Mouse (Mus musculus): ENCODE measurements around the gene Gm20547.
"Not testable (repeated sequence)": the region's sequence is repeated elsewhere in the genome, so short reads cannot be mapped to it uniquely, and the experiment has no call there.

Gm20547 gene

DNA sequence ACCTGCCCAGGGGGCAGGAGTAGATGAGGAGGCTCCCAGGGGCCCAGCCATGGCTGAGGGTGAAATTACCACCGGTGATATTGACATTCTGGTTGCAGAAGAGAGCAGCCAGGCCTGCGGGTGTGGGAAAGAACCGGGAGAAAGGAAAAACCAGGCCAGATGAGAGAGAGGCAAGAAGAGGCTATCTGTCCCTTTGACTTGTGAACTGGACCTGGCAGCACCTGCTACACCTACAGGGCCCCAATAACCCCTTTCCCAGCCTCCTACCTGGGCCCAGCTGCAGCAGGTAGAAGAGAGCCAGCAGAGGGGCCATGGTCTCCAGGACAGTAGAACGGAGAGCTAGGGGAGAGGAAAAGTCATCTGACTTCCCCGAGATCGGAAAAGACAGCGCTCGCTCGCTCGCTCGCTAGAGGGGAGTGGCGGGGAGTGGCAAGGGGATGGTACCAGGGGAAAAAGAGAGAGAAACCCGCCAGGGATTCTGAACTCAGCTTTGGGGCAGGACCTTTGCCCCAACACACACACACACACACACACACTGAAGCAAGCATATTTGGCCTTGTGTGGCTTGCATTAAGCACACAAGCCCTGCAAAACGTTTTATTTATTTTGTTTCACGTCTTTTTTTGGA is at the start of gene Gm20547:
Gene Gm20547 (minus strand): TSS at position 360 of the 628 bp plus-strand sequence.
- no peak for DNase-seq (ENCODE audit: low spot score in 2 of 2)

DNA sequence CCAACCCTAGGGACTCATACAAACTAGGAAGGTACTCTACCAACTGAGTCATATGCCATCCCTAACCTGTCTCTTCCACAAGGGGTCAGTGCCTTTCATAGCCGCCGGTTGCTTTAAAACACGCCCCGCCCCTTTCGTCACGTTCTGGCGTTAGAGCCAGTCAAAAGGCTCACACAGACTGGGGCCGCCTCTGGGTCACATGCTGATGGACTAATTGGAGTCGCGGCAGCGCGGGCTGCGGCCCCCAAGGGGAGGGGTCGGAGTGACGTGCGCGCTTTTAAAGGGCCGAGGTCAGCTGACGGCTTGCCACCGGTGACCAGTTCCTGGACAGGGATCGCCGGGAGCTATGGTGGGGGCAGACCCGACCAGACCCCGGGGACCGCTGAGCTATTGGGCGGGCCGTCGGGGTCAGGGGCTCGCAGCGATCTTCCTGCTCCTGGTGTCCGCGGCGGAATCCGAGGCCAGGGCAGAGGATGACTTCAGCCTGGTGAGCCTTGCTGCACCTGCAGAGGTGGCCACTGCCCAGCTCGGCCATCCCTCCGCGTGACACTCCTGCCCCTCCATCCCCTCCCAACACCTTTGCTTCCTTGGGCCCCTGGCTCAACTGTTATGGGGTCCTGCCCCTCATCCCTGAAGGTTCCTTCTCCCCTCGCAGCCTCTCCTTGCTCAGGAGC is 49.4 kb upstream of the Gm20547 start, which contains the start of gene Neu1:
Gene Neu1 (plus strand): TSS at position 193 of the 674 bp plus-strand sequence.
- peak; percentile 97 to 98 for DNase-seq (ENCODE audit: low spot score in 2 of 2)

DNA sequence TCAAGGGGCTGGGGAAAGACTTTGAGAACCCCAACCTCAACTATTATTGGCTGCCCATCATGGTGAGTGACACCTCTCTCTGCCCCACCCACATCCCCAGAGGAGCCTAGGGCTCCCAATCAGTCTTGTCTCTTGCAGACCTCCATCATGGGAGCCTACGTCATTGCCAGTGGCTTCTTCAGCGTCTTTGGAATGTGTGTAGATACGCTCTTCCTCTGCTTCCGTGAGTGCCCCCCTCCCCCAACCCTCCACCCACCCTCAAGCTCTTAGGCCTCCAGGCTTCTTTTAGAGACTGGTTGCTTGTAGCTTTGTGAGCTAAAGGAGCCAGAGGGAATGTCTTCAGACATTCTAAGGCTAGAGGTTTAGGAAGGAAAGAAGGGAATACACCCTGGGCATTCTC is 47.0 kb upstream of the Gm20547 start:
- DNase-seq (ENCODE audit: low spot score in 2 of 2): no peak

DNA sequence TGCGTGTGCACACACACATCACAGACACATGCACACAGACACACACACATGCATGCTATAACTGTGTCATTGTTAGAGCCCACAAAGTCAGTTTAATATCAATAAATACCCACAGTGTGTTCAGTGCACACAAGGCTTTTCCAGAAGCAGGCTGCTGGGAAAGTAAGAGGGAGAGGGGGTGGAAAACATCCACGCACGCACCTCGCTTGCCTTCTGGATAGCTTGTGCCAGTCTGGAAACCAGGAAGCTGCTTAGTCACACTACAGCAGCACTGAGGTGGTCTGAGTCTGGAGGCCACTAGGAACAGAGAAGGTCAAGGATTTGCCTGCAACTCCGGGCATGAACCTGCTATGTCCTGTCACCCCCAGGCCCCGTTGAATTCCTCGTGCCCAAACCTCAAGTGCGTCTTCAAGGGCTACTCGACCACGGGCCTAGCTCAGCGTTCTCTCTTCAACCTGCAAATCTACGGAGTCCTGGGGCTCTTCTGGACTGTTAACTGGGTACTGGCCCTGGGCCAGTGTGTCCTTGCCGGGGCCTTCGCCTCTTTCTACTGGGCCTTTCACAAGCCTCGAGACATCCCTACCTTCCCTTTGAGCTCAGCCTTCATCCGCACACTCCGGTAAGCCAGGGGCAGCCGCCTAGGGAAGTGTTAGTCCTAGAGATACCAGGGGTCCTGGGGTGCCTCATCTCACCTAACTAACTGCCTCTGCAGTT is 45.6 kb upstream of the Gm20547 start:
- no peak for DNase-seq (ENCODE audit: low spot score in 2 of 2)

DNA sequence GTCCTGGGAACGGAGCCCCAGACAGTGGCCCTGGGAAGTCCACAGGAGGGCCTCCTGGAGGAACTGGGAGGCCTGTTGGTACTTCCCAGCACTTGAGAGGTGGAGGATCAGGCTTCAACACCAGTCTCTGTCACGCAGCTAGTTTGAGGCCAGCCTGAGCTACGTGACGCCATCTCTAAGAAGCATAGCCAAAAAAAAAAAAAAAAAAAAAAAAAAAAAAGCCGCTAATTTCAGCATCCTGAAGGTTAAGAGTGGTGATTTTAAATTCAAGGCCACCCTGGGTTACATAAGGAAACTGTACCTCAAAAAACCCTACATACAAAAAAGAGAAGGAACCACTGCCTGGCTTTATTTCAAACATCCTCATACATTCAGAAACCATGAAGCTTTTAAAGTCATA is 42.4 kb upstream of the Gm20547 start:
- no peak for DNase-seq (ENCODE audit: low spot score in 2 of 2)

DNA sequence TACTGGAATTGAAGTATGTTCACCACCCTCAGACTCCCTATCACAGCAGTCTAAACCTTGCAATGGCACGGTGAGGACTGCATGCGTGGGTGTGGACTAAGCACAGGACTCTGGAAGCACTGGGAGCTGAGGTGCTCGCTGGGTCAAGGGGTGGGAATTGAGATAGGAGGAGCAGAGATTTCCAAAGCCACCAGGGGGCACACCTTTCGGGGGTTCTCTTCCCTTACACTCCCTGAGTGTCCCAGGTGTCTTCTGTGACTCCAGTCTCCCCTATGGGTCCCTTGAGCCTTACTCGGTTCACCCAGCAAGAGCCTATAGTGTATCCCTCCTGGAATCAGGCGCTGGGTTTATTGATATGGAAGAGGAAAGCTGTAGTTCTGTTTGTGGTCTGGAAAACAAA is 41.1 kb upstream of the Gm20547 start:
- no peak for DNase-seq (ENCODE audit: low spot score in 2 of 2)

DNA sequence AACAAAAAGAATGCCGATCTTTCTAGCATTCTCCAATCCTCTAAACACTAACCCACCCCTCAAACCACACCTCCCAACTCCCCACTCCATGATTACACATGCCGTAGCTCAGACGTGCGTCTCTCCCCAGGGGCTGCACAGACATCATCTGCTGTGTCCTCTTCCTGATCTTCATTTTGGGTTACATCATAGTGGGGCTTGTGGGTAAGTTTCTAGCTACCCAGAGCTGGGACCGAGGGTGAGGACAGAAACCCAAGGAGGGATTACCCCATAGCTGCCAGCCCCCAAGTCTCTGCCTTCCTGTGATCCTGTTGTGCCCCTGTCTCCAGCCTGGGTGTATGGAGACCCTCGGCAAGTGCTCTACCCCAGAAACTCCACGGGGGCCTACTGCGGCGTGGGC is 35.3 kb upstream of the Gm20547 start:
- DNase-seq (ENCODE audit: low spot score in 2 of 2): no peak

DNA sequence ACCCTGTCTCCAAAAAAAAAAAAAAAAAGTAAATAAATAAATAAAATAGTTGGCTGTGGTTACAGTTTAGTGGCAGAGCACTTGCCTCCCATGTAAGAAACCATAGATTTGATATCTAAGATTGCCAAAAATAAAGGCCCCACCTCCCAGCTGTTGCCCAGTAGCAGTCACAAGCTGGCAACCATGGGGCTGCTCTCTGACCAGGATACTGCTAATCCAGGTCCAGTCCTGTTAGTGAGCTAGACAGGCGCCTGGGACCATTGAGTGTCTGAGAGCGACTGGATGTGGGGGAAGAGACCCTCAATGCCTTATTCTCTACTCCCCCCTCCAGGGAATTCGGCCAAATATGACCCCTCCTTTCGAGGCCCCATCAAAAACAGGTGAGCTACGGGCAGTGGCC is 34.5 kb upstream of the Gm20547 start:
- DNase-seq (ENCODE audit: low spot score in 2 of 2): no peak

DNA sequence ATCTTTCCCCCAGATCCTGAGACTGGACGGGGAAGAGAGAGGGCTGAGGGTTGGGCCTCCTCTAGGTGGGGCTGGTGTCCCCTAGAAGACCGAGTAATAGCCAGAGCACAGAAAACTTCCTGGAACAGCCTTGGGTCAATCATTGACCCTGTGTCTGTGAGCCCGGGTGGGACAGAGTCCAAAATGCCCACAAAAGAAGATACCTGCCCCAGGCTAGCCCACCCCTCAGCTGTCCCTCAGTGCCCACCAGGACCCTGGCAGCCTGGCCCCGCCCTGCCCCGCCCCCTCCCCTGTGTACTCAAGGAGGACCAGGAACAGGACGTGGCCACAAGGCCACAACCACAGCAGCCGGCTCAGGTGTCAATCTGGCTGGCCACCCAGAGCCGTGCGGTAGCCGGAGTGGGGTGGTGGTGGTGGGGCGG is 33.6 kb upstream of the Gm20547 start:
- DNase-seq (ENCODE audit: low spot score in 2 of 2): no peak

DNA sequence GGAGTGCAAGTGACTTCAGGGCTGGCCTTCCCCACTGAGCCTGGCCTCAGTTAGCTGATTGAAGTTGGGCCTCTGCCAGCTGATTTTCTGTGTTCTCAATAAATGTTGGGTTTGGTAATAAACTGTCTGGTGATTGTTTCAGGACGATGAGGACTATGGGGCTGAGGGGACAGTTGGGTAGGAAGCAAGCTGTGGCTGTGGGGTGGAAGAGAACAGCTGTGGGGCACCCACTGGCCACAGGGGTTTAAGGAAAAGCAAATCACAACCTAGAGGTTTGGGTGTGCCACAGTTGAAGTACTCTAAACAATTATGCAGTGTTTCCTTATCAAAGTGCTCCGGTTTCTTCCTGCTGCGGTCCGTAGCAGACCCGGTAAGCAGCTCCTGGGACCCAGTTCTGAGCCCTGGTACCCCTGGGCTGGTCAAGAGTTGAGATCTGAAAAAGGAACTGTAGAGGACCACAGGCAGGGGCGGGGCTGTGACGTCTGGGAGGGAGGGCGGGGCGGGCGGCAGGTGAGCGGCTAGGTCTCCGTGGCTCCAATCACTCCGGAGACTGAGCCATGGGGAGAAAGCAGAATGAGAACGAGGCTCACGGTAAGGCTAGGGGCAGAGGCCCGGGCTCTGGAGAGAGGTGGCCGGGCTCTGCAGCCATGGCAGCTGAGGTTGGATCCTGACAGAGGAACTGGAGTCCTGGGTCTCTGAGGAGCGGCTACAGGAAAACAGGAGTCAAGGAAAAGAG is 32.3 kb upstream of the Gm20547 start, which contains the start of gene Slc44a4:
Gene Slc44a4 (plus strand): TSS at position 537 of the 736 bp plus-strand sequence.
- no peak for DNase-seq (ENCODE audit: low spot score in 2 of 2)

DNA sequence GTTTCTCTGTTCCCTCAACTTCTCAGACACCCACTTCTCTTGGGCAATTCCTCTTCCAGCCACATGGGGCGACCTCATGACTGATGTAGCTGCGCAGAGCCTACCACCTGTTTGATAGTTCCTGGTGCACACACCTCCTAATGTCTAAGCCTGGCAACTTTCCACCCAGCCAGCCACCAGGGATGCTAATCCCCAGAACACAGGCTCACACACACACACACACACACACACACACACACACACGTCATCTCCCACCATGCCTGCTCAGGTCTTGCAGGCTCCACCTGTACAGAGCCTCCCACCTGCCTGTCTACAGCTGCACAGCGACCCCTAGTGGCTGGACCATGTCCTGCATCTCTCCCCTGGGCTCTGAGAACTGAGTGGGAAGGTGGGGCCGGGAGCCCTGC is 30.1 kb upstream of the Gm20547 start:
- DNase-seq (ENCODE audit: low spot score in 2 of 2): no peak

DNA sequence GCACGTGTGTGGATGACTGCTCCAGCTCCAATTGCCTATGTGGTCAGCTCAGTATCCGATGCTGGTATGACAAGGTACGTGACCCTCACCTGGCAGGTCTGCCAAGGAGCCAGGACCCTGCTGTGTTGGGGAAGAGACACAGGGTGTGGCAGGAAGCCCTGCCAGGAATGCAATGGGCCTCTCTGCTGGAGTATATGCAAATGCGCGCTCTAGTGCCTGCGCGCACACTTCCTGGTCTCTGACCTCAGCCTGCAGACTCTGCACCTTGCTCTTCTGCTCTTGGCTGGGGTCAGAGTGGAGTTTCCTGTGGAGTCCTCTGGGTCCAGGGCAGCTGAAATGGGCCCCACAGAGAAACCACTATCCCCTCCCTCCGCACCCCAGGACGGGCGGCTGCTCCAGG is 29.1 kb upstream of the Gm20547 start:
- no peak for DNase-seq (ENCODE audit: low spot score in 2 of 2)

DNA sequence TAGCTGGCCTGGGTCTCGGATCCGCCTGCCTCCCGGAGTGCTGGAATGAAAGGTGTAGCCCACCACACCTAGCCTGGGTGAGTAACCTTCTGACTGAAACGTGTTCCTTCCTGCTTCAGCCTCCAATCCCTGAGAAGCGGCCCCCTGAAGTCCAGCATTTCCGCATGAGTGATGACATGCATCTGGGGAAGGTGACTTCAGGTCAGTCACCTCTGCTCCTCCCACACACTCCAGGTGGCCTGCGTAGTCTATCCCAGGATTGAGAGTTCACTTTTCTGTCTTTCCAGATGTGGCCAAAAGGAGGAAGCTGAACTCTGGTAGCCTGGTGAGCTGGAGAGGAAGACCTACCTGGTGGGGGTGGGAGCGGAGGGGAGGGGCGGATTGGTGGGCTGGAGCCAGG is 21.1 kb upstream of the Gm20547 start:
- no peak for DNase-seq (ENCODE audit: low spot score in 2 of 2)

DNA sequence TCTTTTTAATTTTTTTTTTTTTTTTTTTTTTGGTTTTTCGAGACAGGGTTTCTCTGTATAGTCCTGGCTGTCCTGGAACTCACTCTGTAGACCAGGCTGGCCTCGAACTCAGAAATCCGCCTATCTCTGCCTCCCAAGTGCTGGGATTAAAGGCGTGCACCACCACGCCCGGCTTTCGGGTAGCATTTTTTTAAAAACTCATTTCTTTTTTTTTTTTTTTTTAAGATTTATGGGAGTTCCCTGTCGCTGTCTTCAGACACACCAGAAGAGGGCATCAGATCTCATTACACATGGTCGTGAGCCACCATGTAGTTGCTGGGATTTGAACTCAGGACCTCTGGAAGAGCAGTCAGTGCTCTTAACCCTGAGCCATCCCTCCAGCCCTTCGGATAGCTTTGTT is 20.1 kb upstream of the Gm20547 start:
- DNase-seq (ENCODE audit: low spot score in 2 of 2): not testable (repeated sequence)

DNA sequence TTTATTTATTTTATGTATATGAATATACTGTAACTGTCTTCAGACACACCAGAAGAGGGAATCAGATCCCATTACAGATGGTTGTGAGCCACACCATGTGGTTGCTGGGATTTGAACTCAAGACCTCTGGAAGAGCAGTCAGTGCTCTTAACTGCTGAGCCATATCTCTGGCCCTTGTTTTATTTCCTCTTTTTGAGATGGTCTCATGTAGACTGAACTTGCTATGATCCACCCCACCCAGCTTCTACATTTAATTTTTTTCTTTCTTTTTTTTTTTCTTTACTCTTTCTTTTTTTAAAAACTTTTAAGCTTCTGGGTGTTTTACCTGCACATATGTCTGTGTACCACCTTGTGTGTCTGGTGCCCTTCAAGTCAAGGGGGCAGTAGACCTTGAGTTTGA is 19.0 kb upstream of the Gm20547 start:
- not testable (repeated sequence) for DNase-seq (ENCODE audit: low spot score in 2 of 2)

DNA sequence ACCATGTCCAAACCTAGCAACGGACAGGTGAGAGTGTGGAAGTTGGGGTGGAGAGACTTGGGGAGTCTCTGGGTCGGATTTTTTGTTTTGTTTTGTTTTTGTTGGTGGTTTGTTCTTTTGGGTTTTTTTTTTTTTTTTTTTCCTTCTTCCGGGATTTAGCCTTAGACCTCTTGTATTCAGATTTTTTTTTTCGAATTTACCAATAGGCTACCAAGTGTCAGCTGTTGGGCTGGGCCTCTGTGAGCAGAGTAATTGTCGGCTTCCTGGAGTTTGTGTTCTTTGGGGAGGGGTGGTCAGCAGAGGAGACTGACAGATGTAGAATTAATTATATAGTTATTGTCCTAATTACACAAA is 18.0 kb upstream of the Gm20547 start:
- DNase-seq (ENCODE audit: low spot score in 2 of 2): no peak

DNA sequence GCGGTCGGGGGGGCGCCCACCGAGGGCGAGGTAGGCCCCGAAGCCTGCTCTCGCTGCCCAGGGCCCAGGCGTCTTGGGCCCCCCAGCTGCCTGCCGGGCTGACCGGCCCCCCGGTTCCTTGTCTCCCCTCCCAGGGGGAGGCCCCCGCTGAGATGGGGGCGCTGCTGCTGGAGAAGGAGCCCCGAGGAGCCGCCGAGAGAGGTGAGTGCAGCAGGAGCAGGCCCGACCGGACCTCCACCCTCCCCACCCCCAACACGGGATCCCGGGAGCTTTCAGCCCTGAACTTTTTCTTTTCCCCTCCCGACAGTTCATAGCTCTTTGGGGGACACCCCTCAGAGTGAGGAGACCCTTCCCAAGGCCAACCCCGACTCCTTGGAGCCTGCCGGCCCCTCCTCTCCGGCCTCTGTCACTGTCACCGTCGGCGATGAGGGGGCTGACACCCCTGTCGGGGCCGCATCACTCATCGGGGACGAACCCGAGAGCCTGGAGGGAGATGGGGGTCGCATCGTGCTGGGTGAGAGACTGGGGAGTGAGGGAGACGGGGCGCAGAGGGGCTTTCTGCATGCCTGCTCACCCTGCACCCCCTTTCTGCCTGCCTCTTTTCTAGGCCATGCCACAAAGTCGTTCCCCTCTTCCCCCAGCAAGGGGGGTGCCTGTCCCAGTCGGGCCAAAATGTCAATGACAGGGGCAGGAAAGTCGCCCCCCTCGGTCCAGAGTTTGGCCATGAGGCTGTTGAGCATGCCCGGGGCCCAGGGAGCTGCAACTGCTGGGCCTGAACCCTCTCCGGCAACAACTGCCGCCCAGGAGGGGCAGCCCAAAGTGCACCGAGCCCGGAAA is 17.4 kb upstream of the Gm20547 start:
- peak in 1 of 2 experiments; percentile 31 for DNase-seq (ENCODE audit: low spot score in 2 of 2)

DNA sequence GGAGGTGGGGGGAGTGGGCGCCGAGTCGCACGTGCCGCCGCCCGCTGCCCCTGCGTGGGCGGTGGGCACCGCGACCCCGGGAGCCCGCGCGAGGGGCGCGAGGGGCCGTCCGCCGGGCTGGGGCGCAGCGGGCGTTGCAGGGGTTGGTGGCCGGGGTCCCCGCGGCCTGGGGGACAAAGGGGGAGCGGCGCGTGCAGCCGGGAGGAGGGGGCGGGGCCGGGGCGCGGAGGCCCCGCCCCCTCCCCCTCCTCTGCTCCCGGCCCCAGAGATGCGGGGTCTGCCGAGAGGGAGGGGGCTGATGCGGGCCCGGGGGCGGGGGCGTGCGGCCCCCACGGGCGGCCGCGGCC is 16.8 kb upstream of the Gm20547 start:
- no peak for DNase-seq (ENCODE audit: low spot score in 2 of 2)

DNA sequence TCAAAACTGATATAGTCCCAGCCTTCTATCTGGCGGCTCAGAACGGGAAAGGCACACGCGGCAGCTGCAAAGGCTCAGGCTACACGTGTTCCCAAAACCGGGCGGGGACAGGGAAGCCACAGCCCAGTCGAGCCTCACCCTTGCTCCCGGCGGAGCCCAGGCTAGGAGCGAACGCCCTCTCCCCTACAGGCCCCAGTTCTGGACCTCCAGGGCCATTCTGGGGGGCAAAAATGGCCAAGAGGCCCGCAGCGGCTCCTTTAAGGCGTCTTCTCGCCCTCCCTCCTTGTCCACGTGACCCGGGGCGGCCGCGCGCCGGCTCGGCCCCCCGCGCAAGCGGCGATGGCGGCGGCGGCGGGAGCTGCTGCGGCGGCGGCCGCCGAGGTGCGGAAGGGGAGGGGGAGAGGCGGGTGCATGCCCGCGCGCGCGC is 16.3 kb upstream of the Gm20547 start, which contains the start of the genes C2 and Ehmt2:
Gene C2 (minus strand): TSS at position 106 of the 427 bp plus-strand sequence.
Gene Ehmt2 (plus strand): TSS at position 310 of the 427 bp plus-strand sequence.
- DNase-seq (ENCODE audit: low spot score in 2 of 2): peak; percentile 69 to 73

DNA sequence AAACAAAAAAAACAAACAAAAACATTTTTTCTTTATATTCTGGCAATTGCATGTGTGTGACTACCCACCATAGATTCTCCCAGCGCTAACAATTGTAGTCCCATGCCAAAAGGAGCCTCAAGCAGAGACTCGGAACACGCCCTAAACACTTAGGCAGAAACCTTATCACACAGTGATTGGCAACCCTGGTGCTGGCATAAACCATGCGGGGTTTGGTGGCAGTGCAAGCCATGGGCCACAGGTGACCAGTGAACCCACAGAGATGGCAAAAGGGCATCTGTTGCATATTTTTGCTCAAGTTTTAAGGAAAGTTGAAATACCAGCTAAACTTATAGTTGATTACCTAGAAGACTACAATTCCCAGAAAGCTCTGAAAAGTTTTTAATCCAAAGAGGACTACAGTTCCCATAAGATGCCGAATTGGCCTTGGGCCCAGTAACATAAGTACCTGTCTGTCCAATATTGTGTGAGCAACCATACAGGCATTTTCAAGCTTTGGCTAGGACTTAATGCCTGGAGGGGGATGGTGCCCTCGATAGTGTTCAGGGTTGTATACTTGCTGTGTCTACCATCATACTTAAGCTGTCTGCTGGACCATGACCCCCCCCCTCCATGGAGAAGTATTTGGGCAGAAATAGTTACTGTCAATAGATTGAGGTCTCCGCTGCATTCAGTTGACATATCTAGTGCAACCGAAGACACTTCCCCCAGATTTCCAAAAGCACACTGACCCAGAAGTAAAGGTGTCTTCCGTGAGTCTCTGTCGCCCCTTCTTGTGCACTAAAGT is 15.7 kb upstream of the Gm20547 start:
- DNase-seq (ENCODE audit: low spot score in 2 of 2): peak in 1 of 2 experiments; percentile 31
